In genomic region chr13:51792729-51793424, GRCm38 (mm10) we compare ENCODE assay signal across 8 mouse cellular contexts. TPM values are rescaled to one million over a fixed set of nuclear protein-coding genes. Genes with fewer than 3 reads are reported as not detected.
A peak's percentile ranks its signal among the peaks of the same experiment; 100 is the strongest.
DNase-seq lines count a peak whose midpoint lies in the region; ATAC-seq lines count a peak whose summit lies in the region.

No protein-coding gene starts in this region.

- DNase-seq in embryonic facial prominence, embryonic 10.5 days (ENCODE audit: low spot score) = peak; percentile 62
- peak; percentile 64 for DNase-seq in lung, postnatal 36 days
- peak; percentile 49 for DNase-seq in right cerebral cortex, postnatal 4 days

- ATAC-seq in CD4-positive, CD25-positive, alpha-beta regulatory T cell, adult 4 months = peak; percentile 79
- peak; percentile 72 for ATAC-seq in activated CD4-positive, CD25-positive, alpha-beta regulatory T cell, adult 4 months
- peak; percentile 34 for ATAC-seq in heart, embryonic 12.5 days (ENCODE audit: insufficient number of reproducible peaks, low FRiP score)
- peak; percentile 14; the same call in 1 of the 2 replicates for ATAC-seq in kidney, embryonic 16.5 days (ENCODE audit: low FRiP score, low TSS enrichment)
- ATAC-seq in monocyte, adult 5-6 weeks (replicated peaks; ENCODE audit: insufficient number of reproducible peaks, low FRiP score, low TSS enrichment, poor library complexity, severe bottlenecking) = no peak; the same call in 1 of the 2 replicates

- 2% methylated on average over 43 of the region's 43 CpGs for WGBS in embryonic facial prominence, embryonic 10.5 days
- 3% methylated on average over 43 of the region's 43 CpGs for WGBS in heart, embryonic 12.5 days
- WGBS in kidney, embryonic 16.5 days = 2% methylated on average over 43 of the region's 43 CpGs

- H3K9me3 ChIP-seq in embryonic facial prominence, embryonic 10.5 days = no peaks in the 10 kb centered on the region
- no peaks in the 10 kb centered on the region for H3K9me3 ChIP-seq in heart, embryonic 12.5 days (replicated peaks)
- no peaks in the 10 kb centered on the region for H3K9me3 ChIP-seq in kidney, embryonic 16.5 days (ENCODE audit: low read length)

- H3K27ac ChIP-seq in embryonic facial prominence, embryonic 10.5 days (replicated peaks) = peak overlapping the region; percentile 82
- H3K27ac ChIP-seq in heart, embryonic 12.5 days (ENCODE audit: poor library complexity, severe bottlenecking) = peak overlapping the region; percentile 46; the same call in 1 of the 2 replicates
- peak overlapping the region; percentile 35; the same call in 1 of the 2 replicates for H3K27ac ChIP-seq in kidney, embryonic 16.5 days (ENCODE audit: low read length)

- peak overlapping the region; percentile 88 for H3K9ac ChIP-seq in heart, embryonic 12.5 days
- H3K9ac ChIP-seq in kidney, embryonic 16.5 days (replicated peaks; ENCODE audit: low read length) = peak overlapping the region; percentile 80

- H3K4me3 ChIP-seq in embryonic facial prominence, embryonic 10.5 days = peak overlapping the region; percentile 89
- peak overlapping the region; percentile 91 for H3K4me3 ChIP-seq in heart, embryonic 12.5 days
- H3K4me3 ChIP-seq in kidney, embryonic 16.5 days (ENCODE audit: low read length) = peak overlapping the region; percentile 82

- H3K4me1 ChIP-seq in embryonic facial prominence, embryonic 10.5 days = peaks cover 33% of the 10 kb centered on the region
- H3K4me1 ChIP-seq in heart, embryonic 12.5 days (replicated peaks) = peaks cover 42% of the 10 kb centered on the region
- H3K4me1 ChIP-seq in kidney, embryonic 16.5 days (ENCODE audit: insufficient read depth, low read length) = peaks cover 19% of the 10 kb centered on the region

- peaks cover 44% of the 10 kb centered on the region for H3K27me3 ChIP-seq in embryonic facial prominence, embryonic 10.5 days (replicated peaks; ENCODE audit: low read depth, poor library complexity, severe bottlenecking)
- H3K27me3 ChIP-seq in heart, embryonic 12.5 days (replicated peaks) = peaks cover 18% of the 10 kb centered on the region
- peaks cover 17% of the 10 kb centered on the region for H3K27me3 ChIP-seq in kidney, embryonic 16.5 days (ENCODE audit: insufficient read depth, low read length)

- no peaks in the 10 kb centered on the region for H3K36me3 ChIP-seq in embryonic facial prominence, embryonic 10.5 days (replicated peaks)
- H3K36me3 ChIP-seq in heart, embryonic 12.5 days = no peaks in the 10 kb centered on the region
- H3K36me3 ChIP-seq in kidney, embryonic 16.5 days (ENCODE audit: insufficient read depth, low read length) = no peaks in the 10 kb centered on the region

- peak overlapping the region; percentile 97 for H3K4me2 ChIP-seq in heart, embryonic 12.5 days
- H3K4me2 ChIP-seq in kidney, embryonic 16.5 days (replicated peaks; ENCODE audit: low read depth, low read length) = peak overlapping the region; percentile 90

RNA-seq across cellular contexts. Expression of gene Sema4d, which starts 0.7 kb away (rescaled TPM):
- 100 to 1,000 TPM; 122 to 152 TPM for polyA plus RNA-seq in CD4-positive, CD25-positive, alpha-beta regulatory T cell, adult 4 months (2017; shearing (Covaris generic))
- 100 to 1,000 TPM; 127 to 150 TPM for polyA plus RNA-seq in activated CD4-positive, CD25-positive, alpha-beta regulatory T cell, adult 4 months (2017; shearing (Covaris generic))
- 6.8 and 7.8 TPM in 2 replicates for polyA plus RNA-seq in embryonic facial prominence, embryonic 10.5 days (2016; fragmentation: Nextera tagmentation; extraction: Ambion mirVana)
- 17.3 and 17.4 TPM in 2 replicates for polyA plus RNA-seq in heart, embryonic 12.5 days (2016; fragmentation: Nextera tagmentation; extraction: Ambion mirVana)
- 28.8 and 29.0 TPM in 2 replicates for polyA plus RNA-seq in kidney, embryonic 16.5 days (2015; fragmentation: Nextera tagmentation; extraction: Ambion mirVana)
- total RNA-seq in monocyte, adult 5-6 weeks (2017) = 134 to 201 TPM (median 136 TPM) in 3 replicates

RNA-seq across cellular contexts. Expression of gene Gadd45g, which starts 53.6 kb away (rescaled TPM):
- polyA plus RNA-seq in CD4-positive, CD25-positive, alpha-beta regulatory T cell, adult 4 months (2017; shearing (Covaris generic)) = 10 to 100 TPM; 13.0 to 18.1 TPM
- 10 to 100 TPM; 19.4 to 27.4 TPM for polyA plus RNA-seq in activated CD4-positive, CD25-positive, alpha-beta regulatory T cell, adult 4 months (2017; shearing (Covaris generic))
- 61.5 and 75.2 TPM in 2 replicates for polyA plus RNA-seq in embryonic facial prominence, embryonic 10.5 days (2016; fragmentation: Nextera tagmentation; extraction: Ambion mirVana)
- polyA plus RNA-seq in heart, embryonic 12.5 days (2016; fragmentation: Nextera tagmentation; extraction: Ambion mirVana) = 58.9 and 64.4 TPM in 2 replicates
- polyA plus RNA-seq in kidney, embryonic 16.5 days (2015; fragmentation: Nextera tagmentation; extraction: Ambion mirVana) = 45.8 and 48.5 TPM in 2 replicates
- total RNA-seq in monocyte, adult 5-6 weeks (2017) = 17.5 to 34.3 TPM (median 24.0 TPM) in 3 replicates
